Mouse (Mus musculus) forelimb bud, embryonic 11.5 days (tissue): Measurements from ENCODE around the gene Myo3a.
"Not testable (repeated sequence)": the region's sequence is repeated elsewhere in the genome, so short reads cannot be mapped to it uniquely, and the experiment has no call there.

Experiments used
- DNase-seq: peaks from one replicate; pipeline ENCODE4 v3.0.0-alpha.2; 2012; ENCODE audit warnings: low read depth, low spot score

The Myo3a gene

GRCm38 (mm10) chr2:22227308-22227707 is at the start of gene Myo3a:
TSS of gene Myo3a (plus strand) at chr2:22227503.
- DNase-seq: no peak

DNA sequence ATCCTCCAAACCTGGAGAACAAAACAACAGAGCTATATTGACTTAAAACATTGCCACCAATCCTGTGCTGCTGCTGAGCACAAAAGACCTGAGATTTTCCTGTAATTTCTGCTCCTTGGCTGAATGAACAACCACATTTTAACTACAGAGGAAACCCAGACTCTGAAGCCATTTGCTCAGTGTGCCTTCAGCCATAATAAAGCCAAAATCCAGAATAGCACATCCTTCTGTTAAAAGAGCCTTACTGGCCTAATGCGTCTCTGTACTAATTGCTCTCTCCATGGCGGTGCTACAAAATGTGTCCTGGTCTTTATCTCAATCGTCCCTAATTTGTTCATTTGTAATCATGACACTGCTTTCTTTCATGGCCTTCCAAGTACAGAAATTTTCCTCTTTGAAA is 23.2 kb downstream of the Myo3a start:
- no peak for DNase-seq

DNA sequence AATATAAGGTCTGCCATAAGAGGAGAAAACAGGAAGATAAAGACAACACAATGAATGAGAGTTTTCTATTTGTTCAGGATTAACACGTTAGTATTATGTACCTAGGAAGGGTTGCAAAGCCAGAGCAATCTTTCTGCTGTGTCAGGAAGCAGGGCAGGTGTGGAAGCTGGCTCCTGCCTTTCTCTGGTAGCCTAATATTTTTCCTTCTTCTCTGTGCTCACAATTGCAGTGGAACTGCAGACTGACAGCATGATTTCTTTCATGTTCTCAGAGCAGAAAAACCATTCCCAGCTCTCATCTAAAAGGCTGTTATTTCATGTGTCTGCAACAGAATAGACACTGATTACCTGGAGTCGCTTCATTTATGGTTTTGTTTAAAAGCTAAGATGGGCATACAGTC is 23.7 kb downstream of the Myo3a start:
- DNase-seq: no peak

DNA sequence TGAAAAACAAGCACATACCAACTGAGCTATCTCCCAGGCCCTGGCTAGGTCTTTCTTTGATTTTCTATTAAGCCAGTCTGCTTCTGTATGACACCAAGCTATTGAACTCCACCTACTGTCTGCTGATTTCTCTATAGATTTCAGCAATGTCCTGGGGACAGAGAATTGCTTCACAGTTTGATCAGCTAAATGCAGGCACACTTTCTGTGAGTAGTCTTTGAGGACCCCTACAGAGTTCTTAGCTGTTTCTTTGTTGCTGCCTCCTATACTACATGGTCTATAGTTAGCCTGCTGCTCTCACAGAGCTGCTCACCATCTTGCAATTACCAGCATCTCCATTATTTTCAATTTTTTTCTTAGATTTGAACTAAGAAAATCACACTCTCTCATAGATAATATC is 28.3 kb downstream of the Myo3a start:
- no peak for DNase-seq

- no peak for DNase-seq
Observed at GRCm38 (mm10) chr2:22271555-22271954, 44.3 kb downstream of the Myo3a start.

DNA sequence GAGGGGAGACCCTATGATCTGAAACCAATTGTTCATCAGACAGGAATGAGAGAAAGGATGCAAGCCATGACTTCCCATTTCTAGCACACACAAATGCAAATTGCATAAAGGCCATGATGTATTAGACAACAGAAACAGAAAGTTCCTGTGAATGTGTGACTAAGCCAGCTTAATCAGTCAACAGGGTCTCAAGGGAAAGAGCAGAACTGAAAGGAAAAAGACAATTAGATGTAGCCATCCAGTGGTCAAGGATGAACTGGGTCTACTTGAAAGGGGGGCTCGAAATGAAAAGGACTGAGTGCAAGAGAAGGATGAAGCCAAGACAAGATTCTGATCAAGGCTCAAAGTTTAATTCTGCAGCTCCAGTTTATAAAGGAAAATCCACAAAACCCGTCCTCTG is 58.1 kb downstream of the Myo3a start:
- no peak for DNase-seq

- no peak for DNase-seq
Observed at GRCm38 (mm10) chr2:22285777-22286176, 58.5 kb downstream of the Myo3a start.

DNA sequence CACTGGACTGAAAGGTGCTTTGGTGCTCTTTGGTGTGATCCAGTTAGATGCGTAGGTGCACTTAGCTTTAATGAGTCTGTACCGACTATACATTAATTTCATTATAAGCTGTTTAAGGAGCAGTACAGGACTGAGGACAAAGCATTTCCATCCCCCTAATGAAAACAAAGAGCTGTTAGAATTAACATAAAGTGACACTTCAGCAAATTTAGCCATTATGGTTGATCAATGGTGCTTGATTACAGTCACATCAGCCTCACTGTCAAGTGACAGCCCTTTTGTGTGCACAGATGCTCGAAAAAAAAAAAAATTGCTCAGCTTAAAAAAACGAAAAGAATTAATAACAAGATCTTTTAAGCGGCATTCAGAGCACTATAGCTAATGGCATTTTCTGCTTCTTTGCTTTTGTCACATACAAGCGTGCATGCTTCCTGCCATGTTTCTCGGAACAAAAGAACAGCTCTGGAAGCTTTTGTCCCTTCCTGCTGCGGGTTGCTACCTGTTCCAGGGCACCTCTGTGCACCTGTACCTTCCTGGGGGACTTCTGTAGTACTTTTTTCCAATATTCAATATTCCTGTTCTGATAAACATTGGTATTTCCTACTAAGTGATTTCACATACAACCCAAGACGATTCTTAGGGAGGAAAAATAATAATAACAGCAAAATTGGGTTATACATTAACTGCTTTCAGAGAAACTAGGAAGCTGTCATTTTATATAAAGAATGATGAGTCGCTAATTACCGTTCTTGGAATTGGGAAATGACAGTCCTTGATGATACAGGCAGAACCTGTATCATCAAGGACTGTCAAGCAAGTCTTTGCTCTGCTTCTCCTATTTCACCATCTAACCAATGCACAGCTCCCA is 66.5 kb downstream of the Myo3a start:
- no peak for DNase-seq

GRCm38 (mm10) chr2:22294447-22294738 is 67.1 kb downstream of the Myo3a start:
- no peak for DNase-seq

DNA sequence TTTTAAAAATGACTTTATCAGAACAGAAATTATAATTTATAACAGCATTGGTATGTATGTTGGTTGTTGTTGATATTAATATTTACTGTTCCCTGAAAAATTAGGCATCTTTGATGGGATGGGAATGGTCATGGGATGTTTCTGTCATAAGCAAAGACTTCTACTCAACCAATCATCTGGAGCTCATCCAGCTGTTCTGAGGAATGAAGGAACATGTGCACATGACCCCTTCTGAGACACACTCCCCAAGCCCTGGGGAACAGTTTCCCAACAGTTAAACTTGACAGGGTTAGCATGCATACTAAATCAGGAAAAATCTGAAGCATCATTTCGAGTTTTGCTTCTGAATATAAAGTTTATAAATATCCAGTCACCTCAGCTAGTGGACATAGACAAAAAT is 70.6 kb downstream of the Myo3a start:
- no peak for DNase-seq

- DNase-seq: peak; percentile 10
Observed at GRCm38 (mm10) chr2:22338269-22338857, 111.1 kb downstream of the Myo3a start.

- not testable (repeated sequence) for DNase-seq
Observed at GRCm38 (mm10) chr2:22410511-22410910, 183.2 kb downstream of the Myo3a start.

DNA sequence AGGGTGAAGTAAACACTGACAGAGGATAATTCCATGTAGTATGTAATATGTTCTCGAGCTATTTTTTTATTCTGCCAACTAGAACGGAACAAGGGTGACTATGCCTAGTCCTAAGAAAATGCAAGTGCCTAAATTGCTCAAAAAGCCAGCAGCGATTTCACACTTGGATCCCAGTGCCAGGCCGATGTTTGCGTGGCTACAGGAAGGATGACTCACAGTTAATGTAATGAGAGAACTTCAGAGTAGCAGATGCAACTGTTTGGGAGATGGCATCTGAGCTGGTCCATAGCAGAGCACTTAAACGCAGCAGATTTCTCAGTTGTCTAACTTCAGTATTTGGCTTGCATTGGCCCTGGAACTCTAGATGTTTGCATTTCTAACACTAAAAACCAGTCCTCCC is 321.1 kb downstream of the Myo3a start:
- DNase-seq: no peak

GRCm38 (mm10) chr2:22587469-22588169 is 360.3 kb downstream of the Myo3a start:
- DNase-seq: not testable (repeated sequence)

- DNase-seq: not testable (repeated sequence)
Observed at GRCm38 (mm10) chr2:22588170-22588541, 360.9 kb downstream of the Myo3a start.

- not testable (repeated sequence) for DNase-seq
Observed at GRCm38 (mm10) chr2:22588673-22589381, 361.5 kb downstream of the Myo3a start.

- not testable (repeated sequence) for DNase-seq
Observed at GRCm38 (mm10) chr2:22589382-22590205, 362.3 kb downstream of the Myo3a start.

DNA sequence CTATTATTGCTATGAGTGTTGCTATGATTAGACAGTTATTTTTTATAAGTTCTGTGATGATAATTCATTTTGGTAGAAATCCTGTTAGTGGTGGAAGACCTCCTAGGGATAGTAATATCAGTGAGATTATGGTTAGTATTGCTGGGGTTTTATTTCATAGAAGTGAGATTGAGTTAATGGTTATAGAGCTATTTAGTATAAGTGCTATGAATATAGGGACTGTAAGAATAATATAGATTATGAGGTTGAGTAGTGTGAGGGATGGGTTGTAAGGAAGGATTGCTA is 362.8 kb downstream of the Myo3a start:
- no peak for DNase-seq

DNA sequence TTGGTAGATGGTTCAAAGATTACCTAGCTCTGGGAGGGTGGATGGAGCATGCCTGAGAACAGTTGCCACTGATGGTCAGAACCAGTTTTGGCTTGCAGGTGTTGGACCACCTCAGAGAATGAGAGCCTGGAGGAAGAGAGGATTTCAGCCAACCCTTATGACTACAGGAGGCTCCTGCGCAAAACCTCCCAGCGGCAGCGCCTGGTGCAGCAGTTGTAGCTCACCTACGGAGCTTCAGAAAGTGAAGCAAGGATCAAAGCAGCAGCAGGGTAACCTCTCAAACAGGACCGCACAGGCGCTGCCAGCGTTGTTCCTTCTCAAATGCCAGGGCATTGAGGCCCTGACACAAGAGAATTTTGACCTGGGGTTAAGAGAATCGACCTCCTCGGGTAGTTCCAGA is 390.6 kb downstream of the Myo3a start:
- DNase-seq: no peak

- DNase-seq: no peak
Observed at GRCm38 (mm10) chr2:22619416-22619815, 392.1 kb downstream of the Myo3a start.

GRCm38 (mm10) chr2:22620030-22620429 is 392.7 kb downstream of the Myo3a start:
- no peak for DNase-seq

GRCm38 (mm10) chr2:22620534-22620933 is 393.2 kb downstream of the Myo3a start:
- DNase-seq: no peak
